Mouse (Mus musculus) cerebellum, adult 9-11 months (tissue): ENCODE measurements around the gene Pmvk.
A peak's percentile ranks its signal among the peaks of the same experiment; 100 is the strongest.
"Not testable (repeated sequence)": the region's sequence is repeated elsewhere in the genome, so short reads cannot be mapped to it uniquely, and the experiment has no call there.

Source experiments
- DNase-seq: peaks from one replicate; pipeline ENCODE4 v3.0.0; 2022

Gene Pmvk

GRCm38 (mm10) chr3:89454401-89455177 is at the start of gene Pmvk:
Pmvk (plus strand) TSS chr3:89454541.
- no peak for DNase-seq

- DNase-seq, result no peak
Observed at GRCm38 (mm10) chr3:89406887-89407286, 47.5 kb upstream of the Pmvk start.

- no peak for DNase-seq
Observed at GRCm38 (mm10) chr3:89408448-89408847, 45.9 kb upstream of the Pmvk start.

GRCm38 (mm10) chr3:89409701-89410100 is 44.6 kb upstream of the Pmvk start:
- no peak for DNase-seq

GRCm38 (mm10) chr3:89410864-89411263 is 43.5 kb upstream of the Pmvk start:
- no peak for DNase-seq

GRCm38 (mm10) chr3:89411490-89412393 is 42.6 kb upstream of the Pmvk start, which contains the start of gene Flad1:
Flad1 (minus strand) TSS chr3:89411870.
- peak; percentile 100 for DNase-seq

GRCm38 (mm10) chr3:89416158-89416557 is 38.2 kb upstream of the Pmvk start:
- no peak for DNase-seq

GRCm38 (mm10) chr3:89417131-89417530 is 37.2 kb upstream of the Pmvk start:
- no peak for DNase-seq

- no peak for DNase-seq
Observed at GRCm38 (mm10) chr3:89417840-89418169, 36.5 kb upstream of the Pmvk start.

- DNase-seq, result peak; percentile 94
Observed at GRCm38 (mm10) chr3:89418170-89418860, 36.0 kb upstream of the Pmvk start, which contains the start of the genes Cks1b and Shc1. Cks1b (minus strand) TSS chr3:89418383. Shc1 (plus strand) TSS chr3:89418443.

- peak; percentile 58 for DNase-seq
Observed at GRCm38 (mm10) chr3:89418861-89419250, 35.5 kb upstream of the Pmvk start.

- DNase-seq, result no peak
Observed at GRCm38 (mm10) chr3:89419571-89419970, 34.8 kb upstream of the Pmvk start.

GRCm38 (mm10) chr3:89419981-89420380 is 34.4 kb upstream of the Pmvk start:
- DNase-seq, result no peak

GRCm38 (mm10) chr3:89420421-89420820 is 33.9 kb upstream of the Pmvk start:
- no peak for DNase-seq

- DNase-seq, result peak; percentile 74
Observed at GRCm38 (mm10) chr3:89421002-89421774, 33.2 kb upstream of the Pmvk start.

- DNase-seq, result no peak
Observed at GRCm38 (mm10) chr3:89421810-89422473, 32.4 kb upstream of the Pmvk start.

- no peak for DNase-seq
Observed at GRCm38 (mm10) chr3:89422556-89423205, 31.7 kb upstream of the Pmvk start.

- DNase-seq, result no peak
Observed at GRCm38 (mm10) chr3:89424416-89425140, 29.8 kb upstream of the Pmvk start.

GRCm38 (mm10) chr3:89425141-89425525 is 29.2 kb upstream of the Pmvk start:
- no peak for DNase-seq

- no peak for DNase-seq
Observed at GRCm38 (mm10) chr3:89425876-89426275, 28.5 kb upstream of the Pmvk start.

- DNase-seq, result not testable (repeated sequence)
Observed at GRCm38 (mm10) chr3:89429021-89429420, 25.3 kb upstream of the Pmvk start.
